Mouse (Mus musculus): ENCODE measurements around the gene Ror1.

GRCm38 (mm10) chr4:100070101-100070500, 25.5 kb upstream of the Ror1 start:
- no peak for TF ChIP-seq CTCF (IDR thresholded peaks at IDR 0.05; ENCODE audit: borderline replicate concordance, extremely low read depth, insufficient read depth, insufficient read length)
- TF ChIP-seq POLR2A (IDR thresholded peaks at IDR 0.05; ENCODE audit: borderline replicate concordance, extremely low read depth, insufficient read depth, insufficient read length, poor library complexity, severe bottlenecking), result no peak

All from brain, embryonic 14.5 days (tissue).